28 mouse cellular contexts compared by ENCODE assay signal in the genomic region with DNA sequence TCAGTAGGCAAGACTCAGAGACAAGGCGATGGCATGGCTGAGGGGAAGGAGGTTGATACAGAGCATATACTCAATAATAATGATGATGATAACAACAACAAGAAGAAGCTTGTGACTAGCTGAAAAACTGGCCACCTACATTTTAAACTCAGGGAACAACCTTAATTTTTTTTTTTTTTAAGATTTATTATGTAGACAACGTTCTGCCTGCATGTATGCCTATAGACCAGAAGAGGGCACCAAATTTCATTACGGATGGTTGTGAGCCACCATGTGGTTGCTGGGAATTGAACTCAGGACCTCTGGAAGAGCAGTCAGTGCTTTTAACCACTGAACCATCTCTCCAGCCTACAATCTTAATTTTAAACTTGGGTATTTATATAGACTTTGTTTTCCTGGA. TPM values are rescaled to one million over a fixed set of nuclear protein-coding genes. Genes with fewer than 3 reads are reported as not detected.
DNase-seq lines count a peak whose midpoint lies in the region; ATAC-seq and TF ChIP-seq lines count a peak whose summit lies in the region.
"Had no signal": no experiment of that assay in that cellular context is flagged by ENCODE, and none has a peak within 500 bp of the region (broad histone marks: within the 10 kb centered on the region; RNA-seq: fewer than 3 reads in every experiment).

No protein-coding gene starts in this region.

- H3K4me3 ChIP-seq in gastrocnemius, adult 2 months, result no peak overlapping the region
- no peak overlapping the region for H3K4me3 ChIP-seq in layer of hippocampus, adult 2 months
- H3K4me3 ChIP-seq in midbrain, postnatal 0 days (ENCODE audit: low read depth, low read length), result no peak overlapping the region
- no peak overlapping the region for H3K4me3 ChIP-seq in midbrain, embryonic 15.5 days
- H3K4me3 ChIP-seq: forebrain, embryonic 13.5 days; heart, embryonic 13.5 days; hindbrain, embryonic 10.5 days; liver, embryonic 15.5 days; lung, embryonic 15.5 days had no signal

- peak; percentile 34; the same call in 1 of the 2 replicates for TF ChIP-seq CTCF in gastrocnemius, adult 2 months (IDR thresholded peaks at IDR 0.05)
- peak; percentile 56 for TF ChIP-seq CTCF in layer of hippocampus, adult 2 months (conservative IDR thresholded peaks at IDR 0.05)
- TF ChIP-seq CTCF in midbrain, postnatal 0 days (IDR thresholded peaks at IDR 0.05), result peak; percentile 41

- H3K4me2 ChIP-seq in midbrain, postnatal 0 days (ENCODE audit: low read depth, low read length, poor library complexity, severe bottlenecking), result no peak overlapping the region
- no peak overlapping the region for H3K4me2 ChIP-seq in midbrain, embryonic 15.5 days
- H3K4me2 ChIP-seq: forebrain, embryonic 13.5 days; heart, embryonic 13.5 days; liver, embryonic 15.5 days; lung, embryonic 15.5 days had no signal

- DNase-seq in gastrocnemius, adult 2 months, result no peak
- no peak for DNase-seq in gastrocnemius, adult 8-10 months (ENCODE audit: low spot score in 2 of 2)
- DNase-seq in layer of hippocampus, adult 2 months (ENCODE audit: low spot score in 2 of 2), result no peak
- no peak for DNase-seq in layer of hippocampus, adult 8-10 months (ENCODE audit: low spot score in 2 of 2)
- DNase-seq in midbrain, postnatal 0 days (ENCODE audit: low spot score), result no peak
- DNase-seq in urinary bladder, adult 2 months (ENCODE audit: low spot score), result no peak
- DNase-seq: adrenal gland, postnatal 10 days; cerebellum, adult 11 months; cerebellum, adult 9-10 months; cerebellum, postnatal 36 days; heart, postnatal 10 days; kidney, adult 9 months; kidney, postnatal 25 days; liver; lung, postnatal 36 days; midbrain, embryonic 14.5 days; right cerebral cortex, adult 18-20 months; spleen, adult 18-20 months; thymus, adult 18-20 months; thymus, postnatal 36 days had no signal

- no peak for ATAC-seq in midbrain, postnatal 0 days (ENCODE audit: low FRiP score)
- no peak for ATAC-seq in midbrain, embryonic 15.5 days (replicated peaks)
- ATAC-seq: forebrain, embryonic 13.5 days; hindbrain, embryonic 16.5 days; intestine, embryonic 16.5 days had no signal

- H3K27me3 ChIP-seq in midbrain, postnatal 0 days (ENCODE audit: insufficient read depth, low read length), result no peaks in the 10 kb centered on the region
- no peaks in the 10 kb centered on the region for H3K27me3 ChIP-seq in midbrain, embryonic 15.5 days (replicated peaks)
- H3K27me3 ChIP-seq: forebrain, embryonic 13.5 days; heart, embryonic 13.5 days; liver, embryonic 15.5 days; lung, embryonic 15.5 days had no signal

- peaks cover 62% of the 10 kb centered on the region for H3K36me3 ChIP-seq in midbrain, postnatal 0 days (ENCODE audit: insufficient read depth, low read length)
- peaks cover 62% of the 10 kb centered on the region for H3K36me3 ChIP-seq in midbrain, embryonic 15.5 days (replicated peaks)

- H3K27ac ChIP-seq in gastrocnemius, adult 2 months, result no peak overlapping the region
- no peak overlapping the region for H3K27ac ChIP-seq in layer of hippocampus, adult 2 months
- H3K27ac ChIP-seq in midbrain, postnatal 0 days (ENCODE audit: low read depth, low read length), result no peak overlapping the region
- no peak overlapping the region for H3K27ac ChIP-seq in midbrain, embryonic 15.5 days
- H3K27ac ChIP-seq: forebrain, embryonic 13.5 days; heart, embryonic 13.5 days; hindbrain, embryonic 10.5 days; liver, embryonic 15.5 days; lung, embryonic 15.5 days had no signal

- H3K9me3 ChIP-seq in midbrain, postnatal 0 days (ENCODE audit: low read length), result no peaks in the 10 kb centered on the region
- H3K9me3 ChIP-seq in midbrain, embryonic 15.5 days, result no peaks in the 10 kb centered on the region
- H3K9me3 ChIP-seq: heart, embryonic 13.5 days; liver, embryonic 15.5 days; lung, embryonic 15.5 days had no signal

- intact Hi-C loops in gastrocnemius, adult 2 months (cut with DNase I), result no loop called here

- no peaks in the 10 kb centered on the region for H3K4me1 ChIP-seq in midbrain, postnatal 0 days (ENCODE audit: insufficient read depth, low read length)
- H3K4me1 ChIP-seq in midbrain, embryonic 15.5 days, result peaks cover 9% of the 10 kb centered on the region
- H3K4me1 ChIP-seq: liver, embryonic 15.5 days; lung, embryonic 15.5 days had no signal

- no peak overlapping the region for H3K9ac ChIP-seq in midbrain, postnatal 0 days (replicated peaks; ENCODE audit: low read length, poor library complexity, severe bottlenecking)
- H3K9ac ChIP-seq in midbrain, embryonic 15.5 days, result no peak overlapping the region
- H3K9ac ChIP-seq: forebrain, embryonic 13.5 days; heart, embryonic 13.5 days; liver, embryonic 15.5 days; lung, embryonic 15.5 days had no signal

- WGBS in midbrain, postnatal 0 days, result 95% methylated on average over 3 of the region's 3 CpGs
- 96% methylated on average over 3 of the region's 3 CpGs for WGBS in midbrain, embryonic 15.5 days

RNA-seq across cellular contexts. Expression of a gene that starts 56.9 kb away (rescaled TPM):
- 10 to 100 TPM; 14.4 to 19.1 TPM for total RNA-seq in gastrocnemius, adult 2 months (2021)
- 10 to 100 TPM; 12.3 to 18.6 (median 15.7) TPM for total RNA-seq in gastrocnemius, adult 8-10 months (2022)
- 10 to 100 TPM; 30.8 to 32.0 TPM for total RNA-seq in layer of hippocampus, adult 2 months (2021)
- total RNA-seq in layer of hippocampus, adult 8-10 months (2022), result 10 to 100 TPM; 33.0 to 46.5 (median 40.5) TPM
- total RNA-seq in midbrain, postnatal 0 days (2014; rRNA removed), result 33.0 and 41.9 TPM in 2 replicates
- 92.5 and 102 TPM in 2 replicates for polyA plus RNA-seq in midbrain, postnatal 0 days (2015; fragmentation: Nextera tagmentation; extraction: Ambion mirVana)
- polyA plus RNA-seq in midbrain, embryonic 15.5 days (2015; fragmentation: Nextera tagmentation; extraction: Ambion mirVana), result 121 and 124 TPM in 2 replicates
- 114 and 117 TPM in 2 replicates for polyA plus RNA-seq in urinary bladder, adult 2 months (2012; rRNA removed)
